Comparison of ENCODE assay signal across 13 mouse cellular contexts in the genomic region with DNA sequence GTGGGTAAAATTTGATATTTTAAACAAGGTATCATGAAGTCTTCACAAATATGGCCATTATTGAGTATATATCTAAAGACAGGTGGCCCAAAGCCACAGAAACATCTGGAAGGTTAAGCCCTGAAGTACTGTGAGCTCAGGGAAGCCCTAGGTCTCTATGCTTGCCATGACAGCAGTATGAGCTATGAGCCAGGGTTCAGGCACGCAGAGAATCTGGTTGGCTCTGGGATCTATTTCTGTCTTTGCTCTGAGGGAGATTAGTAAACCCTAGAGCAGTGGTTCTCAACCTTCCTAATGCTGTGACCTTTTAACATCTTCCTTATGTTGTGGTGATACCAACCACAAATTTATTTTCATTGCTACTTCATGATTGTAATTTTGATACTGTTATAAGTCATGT.
"Had no signal": no experiment of that assay in that cellular context is flagged by ENCODE, and none has a peak within 500 bp of the region (broad histone marks: within the 10 kb centered on the region; RNA-seq: fewer than 3 reads in every experiment).

No protein-coding gene starts in this region.

- H3K4me1 ChIP-seq: liver, embryonic 15.5 days; midbrain, embryonic 13.5 days; stomach, embryonic 15.5 days had no signal

- H3K27me3 ChIP-seq: liver, embryonic 15.5 days; midbrain, embryonic 13.5 days; stomach, embryonic 15.5 days had no signal

- ATAC-seq: lung, postnatal 0 days; midbrain, embryonic 13.5 days had no signal

- H3K9me3 ChIP-seq: limb, embryonic 10.5 days; liver, embryonic 15.5 days; midbrain, embryonic 13.5 days; stomach, embryonic 15.5 days had no signal

- H3K36me3 ChIP-seq: limb, embryonic 10.5 days; liver, embryonic 15.5 days; midbrain, embryonic 13.5 days; stomach, embryonic 15.5 days had no signal

- H3K4me2 ChIP-seq: liver, embryonic 11.5 days; liver, embryonic 15.5 days; midbrain, embryonic 13.5 days; stomach, embryonic 15.5 days had no signal

- H3K4me3 ChIP-seq: left cerebral cortex, adult 2 months; limb, embryonic 10.5 days; liver, embryonic 15.5 days; midbrain, embryonic 13.5 days; stomach, embryonic 15.5 days had no signal

- H3K27ac ChIP-seq: left cerebral cortex, adult 2 months; limb, embryonic 10.5 days; liver, embryonic 15.5 days; midbrain, embryonic 13.5 days; stomach, embryonic 15.5 days had no signal

- DNase-seq: kidney, postnatal 25 days; lung, adult 2 months; lung, postnatal 36 days; right cerebral cortex, postnatal 14 days; thymus, adult 2 months; thymus, postnatal 4 days had no signal

- H3K9ac ChIP-seq: liver, embryonic 15.5 days; midbrain, embryonic 13.5 days; stomach, embryonic 15.5 days had no signal
